Mouse (Mus musculus): ENCODE data around the gene Mapk14. TPM values are rescaled to one million over a fixed set of nuclear protein-coding genes. Genes with fewer than 3 reads are reported as not detected.

The Mapk14 gene
- polyA plus RNA-seq, 1 experiment from 2014 or later: 31.2 TPM

- WGBS: 30% methylated on average over 2 of the region's 2 CpGs
- Histone ChIP-seq H3K36me3 (ENCODE audit: control insufficient read depth, insufficient read depth) (no peaks in the 10 kb centered on the region), H3K9me3 (replicated peaks; ENCODE audit: control insufficient read depth, low read length) (no peaks in the 10 kb centered on the region), H3K4me1 (ENCODE audit: control insufficient read depth, insufficient read depth, low read length) (peaks cover 38% of the 10 kb centered on the region), H3K4me3 (ENCODE audit: low read length) (no peak overlapping the region), H3K9ac (ENCODE audit: low read length) (no peak overlapping the region), H3K4me2 (ENCODE audit: low read depth, low read length) (no peak overlapping the region), H3K27ac (ENCODE audit: low read length) (peak overlapping the region; percentile 55), H3K27me3 (ENCODE audit: control insufficient read depth, insufficient read depth, low read length) (no peaks in the 10 kb centered on the region)
- no peak for ATAC-seq (replicated peaks; ENCODE audit: extremely low read depth, insufficient read depth, low FRiP score)
Measured at GRCm38 (mm10) chr17:28702646-28703045, 11.5 kb downstream of the Mapk14 start.

- Histone ChIP-seq H3K9ac (ENCODE audit: low read length) (no peak overlapping the region), H3K27ac (ENCODE audit: low read length) (no peak overlapping the region), H3K4me1 (ENCODE audit: control insufficient read depth, insufficient read depth, low read length) (peaks cover 34% of the 10 kb centered on the region), H3K9me3 (replicated peaks; ENCODE audit: control insufficient read depth, low read length) (no peaks in the 10 kb centered on the region), H3K4me3 (ENCODE audit: low read length) (no peak overlapping the region), H3K36me3 (ENCODE audit: control insufficient read depth, insufficient read depth) (no peaks in the 10 kb centered on the region), H3K4me2 (ENCODE audit: low read depth, low read length) (no peak overlapping the region), H3K27me3 (ENCODE audit: control insufficient read depth, insufficient read depth, low read length) (no peaks in the 10 kb centered on the region)
- WGBS: 29% methylated on average over 1 of the region's 1 CpGs
- no peak for ATAC-seq (replicated peaks; ENCODE audit: extremely low read depth, insufficient read depth, low FRiP score)
Measured at GRCm38 (mm10) chr17:28706697-28707096, 15.6 kb downstream of the Mapk14 start.

GRCm38 (mm10) chr17:28707136-28707627, 16.1 kb downstream of the Mapk14 start:
- Histone ChIP-seq H3K27ac (ENCODE audit: low read length) (no peak overlapping the region), H3K9ac (ENCODE audit: low read length) (no peak overlapping the region), H3K27me3 (ENCODE audit: control insufficient read depth, insufficient read depth, low read length) (no peaks in the 10 kb centered on the region), H3K9me3 (replicated peaks; ENCODE audit: control insufficient read depth, low read length) (no peaks in the 10 kb centered on the region), H3K4me1 (ENCODE audit: control insufficient read depth, insufficient read depth, low read length) (peaks cover 36% of the 10 kb centered on the region), H3K4me2 (ENCODE audit: low read depth, low read length) (no peak overlapping the region), H3K4me3 (ENCODE audit: low read length) (no peak overlapping the region), H3K36me3 (ENCODE audit: control insufficient read depth, insufficient read depth) (no peaks in the 10 kb centered on the region)
- WGBS: 92% methylated on average over 3 of the region's 3 CpGs
- ATAC-seq (replicated peaks; ENCODE audit: extremely low read depth, insufficient read depth, low FRiP score): no peak

GRCm38 (mm10) chr17:28707816-28708215, 16.7 kb downstream of the Mapk14 start:
- ATAC-seq (replicated peaks; ENCODE audit: extremely low read depth, insufficient read depth, low FRiP score): no peak
- WGBS: 84% methylated on average over 2 of the region's 2 CpGs
- H3K27ac ChIP-seq (ENCODE audit: low read length): no peak overlapping the region

GRCm38 (mm10) chr17:28708989-28709388, 17.9 kb downstream of the Mapk14 start:
- Histone ChIP-seq H3K9ac (ENCODE audit: low read length) (no peak overlapping the region), H3K36me3 (ENCODE audit: control insufficient read depth, insufficient read depth) (peaks cover 5% of the 10 kb centered on the region), H3K27me3 (ENCODE audit: control insufficient read depth, insufficient read depth, low read length) (no peaks in the 10 kb centered on the region), H3K4me1 (ENCODE audit: control insufficient read depth, insufficient read depth, low read length) (peaks cover 32% of the 10 kb centered on the region), H3K9me3 (replicated peaks; ENCODE audit: control insufficient read depth, low read length) (0 out of 2 replicates have a peak, but pooled peaks cover 3% of the 10 kb centered on the region), H3K4me3 (ENCODE audit: low read length) (no peak overlapping the region), H3K27ac (ENCODE audit: low read length) (no peak overlapping the region), H3K4me2 (ENCODE audit: low read depth, low read length) (no peak overlapping the region)
- ATAC-seq (replicated peaks; ENCODE audit: extremely low read depth, insufficient read depth, low FRiP score): no peak
- 38% methylated on average over 2 of the region's 2 CpGs for WGBS

More at GRCm38 (mm10) chr17:28707816-28708215, 16.7 kb downstream of the Mapk14 start:
- Histone ChIP-seq H3K4me2 (ENCODE audit: low read depth, low read length) (no peak overlapping the region), H3K27me3 (ENCODE audit: control insufficient read depth, insufficient read depth, low read length) (no peaks in the 10 kb centered on the region), H3K9me3 (replicated peaks; ENCODE audit: control insufficient read depth, low read length) (no peaks in the 10 kb centered on the region), H3K4me1 (ENCODE audit: control insufficient read depth, insufficient read depth, low read length) (peaks cover 36% of the 10 kb centered on the region), H3K9ac (ENCODE audit: low read length) (no peak overlapping the region), H3K36me3 (ENCODE audit: control insufficient read depth, insufficient read depth) (no peaks in the 10 kb centered on the region), H3K4me3 (ENCODE audit: low read length) (no peak overlapping the region)

- no peak overlapping the region; the same call in 1 of the 2 replicates for H3K27ac ChIP-seq (ENCODE audit: low read length)
- H3K4me2 ChIP-seq (ENCODE audit: low read depth, low read length): no peak overlapping the region
- H3K9ac ChIP-seq (ENCODE audit: low read length): no peak overlapping the region
- peaks cover 31% of the 10 kb centered on the region for H3K4me1 ChIP-seq (ENCODE audit: control insufficient read depth, insufficient read depth, low read length)
- ATAC-seq (replicated peaks; ENCODE audit: extremely low read depth, insufficient read depth, low FRiP score): no peak
- H3K9me3 ChIP-seq (replicated peaks; ENCODE audit: control insufficient read depth, low read length): 0 out of 2 replicates have a peak, but pooled peaks cover 3% of the 10 kb centered on the region
- no peak overlapping the region for H3K4me3 ChIP-seq (ENCODE audit: low read length)
- H3K27me3 ChIP-seq (ENCODE audit: control insufficient read depth, insufficient read depth, low read length): no peaks in the 10 kb centered on the region
- 79% methylated on average over 8 of the region's 8 CpGs for WGBS
- peaks cover 13% of the 10 kb centered on the region for H3K36me3 ChIP-seq (ENCODE audit: control insufficient read depth, insufficient read depth)
Measured at GRCm38 (mm10) chr17:28709552-28710290, 18.6 kb downstream of the Mapk14 start.

GRCm38 (mm10) chr17:28710291-28710688, 19.2 kb downstream of the Mapk14 start:
- H3K4me2 ChIP-seq (ENCODE audit: low read depth, low read length): no peak overlapping the region
- no peak overlapping the region for H3K27ac ChIP-seq (ENCODE audit: low read length)
- no peak overlapping the region for H3K9ac ChIP-seq (ENCODE audit: low read length)
- H3K27me3 ChIP-seq (ENCODE audit: control insufficient read depth, insufficient read depth, low read length): no peaks in the 10 kb centered on the region
- WGBS: 89% methylated on average over 8 of the region's 8 CpGs
- H3K9me3 ChIP-seq (replicated peaks; ENCODE audit: control insufficient read depth, low read length): 0 out of 2 replicates have a peak, but pooled peaks cover 3% of the 10 kb centered on the region
- peaks cover 15% of the 10 kb centered on the region for H3K36me3 ChIP-seq (ENCODE audit: control insufficient read depth, insufficient read depth)
- H3K4me3 ChIP-seq (ENCODE audit: low read length): no peak overlapping the region
- ATAC-seq (replicated peaks; ENCODE audit: extremely low read depth, insufficient read depth, low FRiP score): no peak
- peaks cover 30% of the 10 kb centered on the region for H3K4me1 ChIP-seq (ENCODE audit: control insufficient read depth, insufficient read depth, low read length)

- H3K27me3 ChIP-seq (ENCODE audit: control insufficient read depth, insufficient read depth, low read length): no peaks in the 10 kb centered on the region
- H3K9ac ChIP-seq (ENCODE audit: low read length): no peak overlapping the region
- H3K4me3 ChIP-seq (ENCODE audit: low read length): no peak overlapping the region
- WGBS: 90% methylated on average over 6 of the region's 6 CpGs
- no peak for ATAC-seq (replicated peaks; ENCODE audit: extremely low read depth, insufficient read depth, low FRiP score)
- 0 out of 2 replicates have a peak, but pooled peaks cover 3% of the 10 kb centered on the region for H3K9me3 ChIP-seq (replicated peaks; ENCODE audit: control insufficient read depth, low read length)
- H3K36me3 ChIP-seq (ENCODE audit: control insufficient read depth, insufficient read depth): peaks cover 18% of the 10 kb centered on the region
- H3K27ac ChIP-seq (ENCODE audit: low read length): no peak overlapping the region
- H3K4me1 ChIP-seq (ENCODE audit: control insufficient read depth, insufficient read depth, low read length): peaks cover 30% of the 10 kb centered on the region
- no peak overlapping the region for H3K4me2 ChIP-seq (ENCODE audit: low read depth, low read length)
Measured at GRCm38 (mm10) chr17:28711237-28711636, 20.1 kb downstream of the Mapk14 start.

- peaks cover 18% of the 10 kb centered on the region for H3K36me3 ChIP-seq (ENCODE audit: control insufficient read depth, insufficient read depth)
- no peak overlapping the region for H3K9ac ChIP-seq (ENCODE audit: low read length)
- peak overlapping the region; percentile 32; the same call in 1 of the 2 replicates for H3K27ac ChIP-seq (ENCODE audit: low read length)
- WGBS: 44% methylated on average over 6 of the region's 6 CpGs
- no peaks in the 10 kb centered on the region for H3K27me3 ChIP-seq (ENCODE audit: control insufficient read depth, insufficient read depth, low read length)
- H3K9me3 ChIP-seq (replicated peaks; ENCODE audit: control insufficient read depth, low read length): 0 out of 2 replicates have a peak, but pooled peaks cover 3% of the 10 kb centered on the region
- peak overlapping the region; percentile 30; the same call in 1 of the 2 replicates for H3K4me2 ChIP-seq (ENCODE audit: low read depth, low read length)
- peaks cover 23% of the 10 kb centered on the region for H3K4me1 ChIP-seq (ENCODE audit: control insufficient read depth, insufficient read depth, low read length)
- peak; percentile 55 for ATAC-seq (replicated peaks; ENCODE audit: extremely low read depth, insufficient read depth, low FRiP score)
- no peak overlapping the region; the same call in 1 of the 2 replicates for H3K4me3 ChIP-seq (ENCODE audit: low read length)
Measured at GRCm38 (mm10) chr17:28712305-28712704, 21.2 kb downstream of the Mapk14 start.

Measured in heart, embryonic 16.5 days (tissue).